15 mouse cellular contexts compared by ENCODE assay signal in the genomic region with DNA sequence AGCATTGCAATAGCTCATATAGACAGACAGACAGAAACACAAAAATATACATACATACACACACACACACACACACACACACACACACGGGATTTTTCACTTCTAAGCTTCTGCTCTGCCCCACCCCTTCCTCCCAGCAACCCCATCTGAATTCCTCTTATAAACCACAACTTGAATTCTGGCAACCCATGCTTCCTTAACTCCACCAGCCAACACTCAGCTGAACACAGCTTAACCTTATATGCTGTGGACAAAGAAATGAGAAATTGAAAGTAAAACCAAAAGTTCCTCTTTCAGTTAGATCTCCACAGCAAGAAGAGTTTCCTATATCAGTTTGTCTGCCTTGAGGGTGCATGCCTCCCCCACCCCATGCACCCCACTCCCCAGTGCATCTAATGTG.
DNase-seq lines count a peak whose midpoint lies in the region; ATAC-seq lines count a peak whose summit lies in the region.
"Had no signal": no experiment of that assay in that cellular context is flagged by ENCODE, and none has a peak within 500 bp of the region (broad histone marks: within the 10 kb centered on the region; RNA-seq: fewer than 3 reads in every experiment).

No protein-coding gene starts in this region.

- intact Hi-C loops in heart, postnatal 10 days (cut with DNase I), result no loop called here

- DNase-seq in heart, adult 18-20 months, result peak; percentile 2 to 17
- DNase-seq in heart, postnatal 10 days, result no peak
- peak; percentile 2 for DNase-seq in thymus, postnatal 25 days
- no peak for DNase-seq in thymus, postnatal 36 days
- no peak for DNase-seq in adrenal gland, adult (ENCODE audit: inconsistent age in 2 of 2, low spot score in 1 of 2)
- no peak for DNase-seq in right cerebral cortex, adult 18-20 months
- DNase-seq in layer of hippocampus, adult 11-12 months (ENCODE audit: low spot score), result no peak
- DNase-seq: cerebellum, postnatal 36 days; kidney, postnatal 10 days; lung, postnatal 10 days; thymus, adult 2 months had no signal

- peak; percentile 91 for ATAC-seq in megakaryocyte, adult 5-6 weeks (ENCODE audit: poor library complexity, severe bottlenecking)
- ATAC-seq: forebrain, embryonic 15.5 days; intestine, postnatal 0 days; midbrain, embryonic 13.5 days had no signal

Comparison
In these comparisons a context has a peak if more than half of its experiments do, and no peak if none do; other contexts are left out.
1. DNase-seq: peak in heart, adult 18-20 months (2 of 2) and thymus, postnatal 25 days (single experiment); none in heart, postnatal 10 days (0 of 2), thymus, postnatal 36 days (0 of 2), adrenal gland, adult (0 of 2), right cerebral cortex, adult 18-20 months (single experiment) and layer of hippocampus, adult 11-12 months (single experiment).